Comparison of ENCODE assay signal across 15 mouse cellular contexts in the genomic region with DNA sequence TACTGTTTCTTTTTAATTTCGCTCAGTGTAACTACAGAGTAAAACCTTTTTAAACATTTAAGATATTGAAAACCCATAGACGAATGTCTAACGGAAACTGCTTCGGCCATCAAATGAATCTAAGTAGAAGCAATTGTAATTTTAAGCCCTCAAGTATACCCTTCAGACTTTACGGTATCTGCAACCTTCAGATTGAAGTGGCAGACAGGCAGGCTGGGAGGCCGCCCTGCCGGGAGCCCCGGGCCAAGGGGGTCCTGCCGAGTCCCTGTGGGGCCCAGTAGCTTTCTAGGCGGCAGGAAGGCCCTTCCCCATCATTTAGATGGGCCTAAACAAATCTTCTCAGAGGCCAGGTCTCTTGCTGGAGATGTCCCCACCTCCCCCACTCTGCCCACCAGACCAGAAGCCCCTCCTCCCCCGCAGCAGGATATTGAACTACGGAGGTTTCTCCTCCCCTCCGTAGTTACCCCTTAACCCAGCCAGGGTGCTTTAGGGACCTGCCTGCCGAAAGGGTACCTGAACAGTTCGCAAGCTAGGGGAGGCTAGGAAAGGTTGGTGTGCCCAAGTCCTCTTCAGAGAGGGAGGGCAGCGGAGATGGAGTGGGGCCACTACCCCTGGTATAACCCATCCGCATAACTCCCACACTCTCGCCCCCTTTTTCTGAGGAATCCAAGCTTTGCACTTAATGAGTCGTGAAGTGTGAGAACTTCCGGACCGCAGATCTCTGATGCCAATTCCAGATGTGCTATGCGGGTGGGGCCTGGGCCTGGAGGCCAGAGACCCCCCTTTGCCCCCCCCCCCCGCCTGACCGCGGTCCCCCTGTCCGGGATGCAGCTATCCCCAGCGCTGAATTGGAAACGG. TPM values are rescaled to one million over a fixed set of nuclear protein-coding genes. Genes with fewer than 3 reads are reported as not detected.
DNase-seq lines count a peak whose midpoint lies in the region; ATAC-seq lines count a peak whose summit lies in the region.
"Had no signal": no experiment of that assay in that cellular context is flagged by ENCODE, and none has a peak within 500 bp of the region (broad histone marks: within the 10 kb centered on the region; RNA-seq: fewer than 3 reads in every experiment).

No protein-coding gene starts in this region.

- no peak overlapping the region for H3K4me2 ChIP-seq in forebrain, embryonic 12.5 days
- H3K4me2 ChIP-seq in forebrain, embryonic 16.5 days (ENCODE audit: low read length): no peak overlapping the region
- peak overlapping the region; percentile 3; the same call in 1 of the 2 replicates for H3K4me2 ChIP-seq in hindbrain, embryonic 11.5 days (replicated peaks; ENCODE audit: low read depth, low read length)
- 0 out of 2 replicates have a peak overlapping the region, but pooled peaks have one; percentile 1 for H3K4me2 ChIP-seq in midbrain, embryonic 13.5 days (replicated peaks)
- H3K4me2 ChIP-seq: heart, embryonic 13.5 days had no signal

- peaks cover 92% of the 10 kb centered on the region for H3K27me3 ChIP-seq in forebrain, embryonic 12.5 days
- H3K27me3 ChIP-seq in forebrain, embryonic 16.5 days (replicated peaks; ENCODE audit: control insufficient read depth, insufficient read depth, low read length): peaks cover 74% of the 10 kb centered on the region
- peaks cover 81% of the 10 kb centered on the region for H3K27me3 ChIP-seq in hindbrain, embryonic 11.5 days (ENCODE audit: control insufficient read depth, insufficient read depth, low read length)
- H3K27me3 ChIP-seq in midbrain, embryonic 13.5 days: peaks cover 85% of the 10 kb centered on the region

- ATAC-seq in forebrain, embryonic 12.5 days (ENCODE audit: low FRiP score): no peak
- ATAC-seq in forebrain, embryonic 16.5 days: no peak
- no peak for ATAC-seq in hindbrain, embryonic 11.5 days (ENCODE audit: low FRiP score)
- no peak for ATAC-seq in midbrain, embryonic 13.5 days
- ATAC-seq in erythroid progenitor cell, adult 5-6 weeks (replicated peaks; ENCODE audit: low FRiP score, poor library complexity, severe bottlenecking): no peak
- ATAC-seq: inflammation-experienced regulatory T-cells, adult 6 months had no signal

- 2% methylated on average over 28 of the region's 28 CpGs for WGBS in forebrain, embryonic 12.5 days
- 3% methylated on average over 28 of the region's 28 CpGs for WGBS in forebrain, embryonic 16.5 days
- WGBS in hindbrain, embryonic 11.5 days: 2% methylated on average over 28 of the region's 28 CpGs
- 2% methylated on average over 28 of the region's 28 CpGs for WGBS in midbrain, embryonic 13.5 days

- no peaks in the 10 kb centered on the region for H3K9me3 ChIP-seq in forebrain, embryonic 12.5 days
- no peaks in the 10 kb centered on the region for H3K9me3 ChIP-seq in forebrain, embryonic 16.5 days (ENCODE audit: control insufficient read depth, low read length)
- no peaks in the 10 kb centered on the region for H3K9me3 ChIP-seq in hindbrain, embryonic 11.5 days (ENCODE audit: control insufficient read depth, low read length)
- no peaks in the 10 kb centered on the region for H3K9me3 ChIP-seq in midbrain, embryonic 13.5 days
- H3K9me3 ChIP-seq: heart, embryonic 13.5 days had no signal

- peak overlapping the region; percentile 2; the same call in 1 of the 2 replicates for H3K4me3 ChIP-seq in forebrain, embryonic 12.5 days (replicated peaks)
- H3K4me3 ChIP-seq in forebrain, embryonic 16.5 days (replicated peaks; ENCODE audit: low read length): no peak overlapping the region
- H3K4me3 ChIP-seq in hindbrain, embryonic 11.5 days (ENCODE audit: low read depth, low read length): no peak overlapping the region
- no peak overlapping the region for H3K4me3 ChIP-seq in midbrain, embryonic 13.5 days (replicated peaks)
- H3K4me3 ChIP-seq: heart, embryonic 13.5 days had no signal

- H3K9ac ChIP-seq in forebrain, embryonic 12.5 days: no peak overlapping the region
- no peak overlapping the region for H3K9ac ChIP-seq in forebrain, embryonic 16.5 days (replicated peaks; ENCODE audit: low read depth, low read length)
- H3K9ac ChIP-seq in hindbrain, embryonic 11.5 days (ENCODE audit: low read depth, low read length): no peak overlapping the region; the same call in 1 of the 2 replicates
- no peak overlapping the region for H3K9ac ChIP-seq in midbrain, embryonic 13.5 days (replicated peaks)
- H3K9ac ChIP-seq: heart, embryonic 13.5 days had no signal

- peak; percentile 51 for DNase-seq in embryo, embryonic 10 days (ENCODE audit: low spot score)
- peak; percentile 51 for DNase-seq in hindbrain, embryonic 11.5 days (ENCODE audit: low spot score)
- DNase-seq in right cerebral cortex, postnatal 14 days: no peak
- no peak for DNase-seq in adrenal gland, adult 2 months
- DNase-seq: gastrocnemius, postnatal 14 days; lung, postnatal 4 days had no signal

- H3K27ac ChIP-seq in forebrain, embryonic 12.5 days: peak overlapping the region; percentile 38; the same call in 1 of the 2 replicates
- no peak overlapping the region for H3K27ac ChIP-seq in forebrain, embryonic 16.5 days (ENCODE audit: low read length)
- H3K27ac ChIP-seq in hindbrain, embryonic 11.5 days (ENCODE audit: low read depth, low read length): peak overlapping the region; percentile 51
- peak overlapping the region; percentile 45; the same call in 1 of the 2 replicates for H3K27ac ChIP-seq in midbrain, embryonic 13.5 days
- H3K27ac ChIP-seq: heart, embryonic 13.5 days had no signal

- H3K36me3 ChIP-seq in forebrain, embryonic 12.5 days (replicated peaks): no peaks in the 10 kb centered on the region
- H3K36me3 ChIP-seq in forebrain, embryonic 16.5 days (ENCODE audit: control insufficient read depth, insufficient read depth): no peaks in the 10 kb centered on the region
- H3K36me3 ChIP-seq in hindbrain, embryonic 11.5 days (ENCODE audit: control insufficient read depth, insufficient read depth, low read length): no peaks in the 10 kb centered on the region
- no peaks in the 10 kb centered on the region for H3K36me3 ChIP-seq in midbrain, embryonic 13.5 days
- H3K36me3 ChIP-seq: heart, embryonic 13.5 days had no signal

- H3K4me1 ChIP-seq in forebrain, embryonic 12.5 days: peaks cover 64% of the 10 kb centered on the region
- peaks cover 23% of the 10 kb centered on the region for H3K4me1 ChIP-seq in forebrain, embryonic 16.5 days (replicated peaks; ENCODE audit: control insufficient read depth, insufficient read depth, low read length)
- H3K4me1 ChIP-seq in hindbrain, embryonic 11.5 days (replicated peaks; ENCODE audit: control insufficient read depth, insufficient read depth, low read length): peaks cover 20% of the 10 kb centered on the region
- peaks cover 82% of the 10 kb centered on the region for H3K4me1 ChIP-seq in midbrain, embryonic 13.5 days (replicated peaks)

RNA-seq across cellular contexts. Expression of gene Uncx, which starts 11.4 kb away (rescaled TPM):
- polyA plus RNA-seq in forebrain, embryonic 12.5 days (2016; fragmentation: Nextera tagmentation; extraction: Ambion mirVana): 32.5 and 37.0 TPM in 2 replicates
- polyA plus RNA-seq in forebrain, embryonic 16.5 days (2015; fragmentation: Nextera tagmentation; extraction: Ambion mirVana): 1.6 and 6.4 TPM in 2 replicates
- polyA plus RNA-seq in hindbrain, embryonic 11.5 days (2014; fragmentation: Nextera tagmentation; extraction: Ambion mirVana): 57.9 and 66.8 TPM in 2 replicates
- polyA plus RNA-seq in midbrain, embryonic 13.5 days (2015; fragmentation: Nextera tagmentation; extraction: Ambion mirVana): 48.5 and 58.7 TPM in 2 replicates
- not detected in 2 replicates for total RNA-seq in erythroid progenitor cell, adult 5-6 weeks (2015; ENCODE audit: low replicate concordance)
- total RNA-seq in erythroid progenitor cell, adult 5-6 weeks (2017; ENCODE audit: low replicate concordance): not detected in 2 replicates
- total RNA-seq in adrenal gland, adult 2 months (2021): not detected
- polyA plus RNA-seq in adrenal gland, adult 2 months (2012; rRNA removed): 0.04 TPM in 1 of 2 replicates, not detected in the other
- total RNA-seq: gastrocnemius, postnatal 14 days; MEL had no signal
- polyA plus RNA-seq: heart, embryonic 13.5 days; inflammation-experienced regulatory T-cells, adult 6 months; liver, embryonic 16.5 days; stomach, embryonic 16.5 days had no signal

Comparison
In these comparisons a context has a peak if more than half of its experiments do, and no peak if none do; other contexts are left out.
1. H3K4me2 ChIP-seq: peak in hindbrain, embryonic 11.5 days (single experiment) and midbrain, embryonic 13.5 days (single experiment); none in forebrain, embryonic 12.5 days (single experiment) and forebrain, embryonic 16.5 days (single experiment).
2. DNase-seq: peak in embryo, embryonic 10 days (single experiment) and hindbrain, embryonic 11.5 days (single experiment); none in right cerebral cortex, postnatal 14 days (single experiment) and adrenal gland, adult 2 months (single experiment).